Mouse (Mus musculus) CH12.LX (cell line): Measurements from ENCODE around the gene Ankrd31. TPM values are rescaled to one million over a fixed set of nuclear protein-coding genes. Genes with fewer than 3 reads are reported as not detected.
"Not testable (repeated sequence)": the region's sequence is repeated elsewhere in the genome, so short reads cannot be mapped to it uniquely, and the experiment has no call there.

Source experiments
- DNase-seq: peaks from one replicate; pipeline ENCODE4 v3.0.0-alpha.2; 2013; ENCODE audit errors: extremely low read depth
- H3K27ac ChIP-seq: 2 replicates; pipeline ENCODE4 v1.5.1; 2012; ENCODE audit warnings: low read depth, mild to moderate bottlenecking, control low read depth, moderate library complexity; ENCODE audit not compliant: insufficient read depth
- H3K27me3 ChIP-seq: replicated peaks from 2 replicates; pipeline ENCODE3; 2012; ENCODE audit warnings: inconsistent platforms
- H3K36me3 ChIP-seq, 2 experiments: replicated peaks in 1 of 2; 2 replicates each; pipeline versions ENCODE3 to v1.6.1; 2012; ENCODE audit warnings: inconsistent platforms in 1 of 2, low read length in 1 of 2, mild to moderate bottlenecking in 1 of 2, mixed read lengths in 1 of 2, moderate library complexity in 1 of 2; ENCODE audit not compliant: control insufficient read depth in 1 of 2, insufficient read depth in 1 of 2
- H3K4me1 ChIP-seq, 2 experiments: 2 replicates each; pipeline ENCODE4 v1.6.1; 2012; ENCODE audit warnings: inconsistent platforms in 1 of 2, moderate library complexity in 1 of 2; ENCODE audit not compliant: insufficient read depth in 2 of 2, control insufficient read depth in 1 of 2
- H3K4me2 ChIP-seq: 2 replicates; pipeline ENCODE4 v1.6.1; 2012; ENCODE audit warnings: low read depth, mild to moderate bottlenecking, control low read depth; ENCODE audit not compliant: poor library complexity, insufficient read depth, severe bottlenecking
- H3K4me3 ChIP-seq, 3 experiments: fragments of 150-350 bp in 1 of 3; sonication (generic) in 1 of 3; replicated peaks in 1 of 3; 2 replicates each; pipeline versions ENCODE3 to v1.5.1; 2011 to 2012; ENCODE audit warnings: low read depth in 2 of 3, low read length in 2 of 3, mild to moderate bottlenecking in 2 of 3, moderate library complexity in 2 of 3, control low read depth in 1 of 3, improper control_type of control experiment in 1 of 3, inconsistent platforms in 1 of 3, mixed read lengths in 1 of 3; ENCODE audit not compliant: poor library complexity in 1 of 3
- H3K79me2 ChIP-seq: replicated peaks from 2 replicates; pipeline ENCODE4 v1.6.1; 2012; ENCODE audit warnings: mild to moderate bottlenecking, moderate library complexity; ENCODE audit not compliant: control insufficient read depth, poor library complexity, insufficient read depth, severe bottlenecking; ENCODE audit errors: extremely low read depth
- H3K9ac ChIP-seq: 2 replicates; pipeline ENCODE4 v1.6.1; 2012; ENCODE audit warnings: low read depth, mild to moderate bottlenecking, control low read depth, moderate library complexity; ENCODE audit not compliant: insufficient read depth
- H3K9me3 ChIP-seq: replicated peaks from 2 replicates; pipeline ENCODE3; 2012; ENCODE audit warnings: low read length, inconsistent platforms, mixed read lengths
- BHLHE40 ChIP-seq: IDR thresholded peaks from 2 replicates; pipeline ENCODE4 v1.6.1; 2011; ENCODE audit warnings: mild to moderate bottlenecking, low read depth, low read length, improper control_type of control experiment
- CTCF ChIP-seq, 2 experiments: IDR thresholded peaks in 1 of 2; conservative IDR thresholded peaks in 1 of 2; 2 replicates each; pipeline ENCODE4 v1.5.1; 2011 to 2012; ENCODE audit warnings: low read depth in 2 of 2, low read length in 2 of 2, improper control_type of control experiment in 1 of 2, inconsistent platforms in 1 of 2, mild to moderate bottlenecking in 1 of 2, moderate library complexity in 1 of 2
- ELF1 ChIP-seq: IDR thresholded peaks from 2 replicates; pipeline ENCODE4 v1.6.1; 2014; ENCODE audit warnings: low read depth, mild to moderate bottlenecking, inconsistent platforms, low read length, improper control_type of control experiment
- GABPA ChIP-seq: IDR thresholded peaks from 2 replicates; pipeline ENCODE4 v1.6.1; 2012; ENCODE audit warnings: low read depth, low read length, improper control_type of control experiment, inconsistent platforms; ENCODE audit not compliant: insufficient replicate concordance
- MAX ChIP-seq: IDR thresholded peaks from 2 replicates; pipeline ENCODE4 v1.6.1; 2011; ENCODE audit warnings: low read length, improper control_type of control experiment
- MYC ChIP-seq: IDR thresholded peaks from 2 replicates; pipeline ENCODE4 v1.6.1; 2011; ENCODE audit warnings: low read depth, mild to moderate bottlenecking, improper control_type of control experiment, low read length
- NELFE ChIP-seq: IDR thresholded peaks from 2 replicates; pipeline ENCODE4 v1.6.1; 2011; ENCODE audit warnings: low read depth, low read length, improper control_type of control experiment
- RCOR1 ChIP-seq: conservative IDR thresholded peaks from 2 replicates; pipeline ENCODE4 v1.6.1; 2012; ENCODE audit warnings: low read depth, mild to moderate bottlenecking, inconsistent platforms, low read length, improper control_type of control experiment
- SMC3 ChIP-seq: IDR thresholded peaks from 2 replicates; pipeline ENCODE4 v1.6.1; 2011; ENCODE audit warnings: low read depth, low read length, improper control_type of control experiment
- TCF12 ChIP-seq: IDR thresholded peaks from 2 replicates; pipeline ENCODE4 v1.6.1; 2014; ENCODE audit warnings: low read depth, mild to moderate bottlenecking, inconsistent platforms, low read length, improper control_type of control experiment
- USF2 ChIP-seq: conservative IDR thresholded peaks from 2 replicates; pipeline ENCODE4 v1.6.1; 2011; ENCODE audit warnings: low read depth, low read length, improper control_type of control experiment
- ZC3H11A ChIP-seq: IDR thresholded peaks from 2 replicates; pipeline ENCODE4 v1.6.1; 2012; ENCODE audit warnings: low read depth, mild to moderate bottlenecking, inconsistent platforms, low read length, improper control_type of control experiment
- ZMIZ1 ChIP-seq: IDR thresholded peaks from 2 replicates; pipeline ENCODE4 v1.6.1; 2012; ENCODE audit warnings: low read depth, mild to moderate bottlenecking, inconsistent platforms, low read length, improper control_type of control experiment
- ZNF384 ChIP-seq: IDR thresholded peaks from 2 replicates; pipeline ENCODE4 v1.6.1; 2012; ENCODE audit warnings: low read depth, low read length, improper control_type of control experiment, inconsistent platforms
- dilution Hi-C: fragments of 300-500 bp; cut with MboI; formaldehyde crosslinking; loops from 2 replicates; pipeline ENCODE4 v1.14.3; 2020; ENCODE audit warnings: low sequenced_read_pairs; ENCODE audit not compliant: extremely low pct_unique_long_range_greater_than_20kb, extremely low pct_ligation_motif_present
- in situ Hi-C: fragments of 300-500 bp; cut with MboI; formaldehyde crosslinking; loops from 3 replicates; pipeline ENCODE4 v1.14.3; 2019; ENCODE audit warnings: low sequenced_read_pairs, low pct_ligation_motif_present, low pct_unique_long_range_greater_than_20kb, mixed read lengths
- polyA plus RNA-seq: library from polyadenylated mRNA; unstranded; fragments of >175 nt; gene quantifications from 2 replicates; pipeline ENCODE4 v1.2.1, GENCODE M21; 2012; ENCODE audit warnings: low read depth; ENCODE audit not compliant: insufficient read length
- total RNA-seq, 2 experiments: library from RNA; depleted of rRNA; stranded (reverse); fragments of 300-350 nt in 1 of 2; fragments of >200 nt in 1 of 2; gene quantifications; 2 replicates each; pipeline ENCODE4 v1.2.3; 2012 to 2014

The Ankrd31 gene
- total and polyA plus RNA-seq, 3 experiments: not detected

DNA sequence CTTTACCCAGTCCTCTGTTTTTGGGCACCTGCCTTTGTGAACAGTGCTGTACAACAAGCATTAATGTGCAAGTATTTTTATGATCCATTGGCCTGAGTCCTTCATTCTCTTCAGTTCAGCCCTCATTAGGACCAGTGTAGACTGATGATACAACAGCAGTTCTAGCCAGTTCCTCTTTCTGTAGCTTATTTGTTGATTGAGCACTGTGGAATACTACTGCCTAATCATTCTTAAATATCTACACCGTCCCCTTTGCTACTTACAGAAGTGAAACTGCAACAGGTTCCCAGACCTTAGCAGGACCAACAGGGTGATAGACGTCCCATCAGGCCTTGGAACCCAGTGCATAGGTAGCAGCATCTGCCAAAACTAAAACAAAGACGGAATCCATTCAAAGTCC is 163.1 kb downstream of the Ankrd31 start:
- no peak overlapping the region for H3K9ac ChIP-seq
- dilution Hi-C loops: no loop called here
- H3K27me3 ChIP-seq: no peaks in the 10 kb centered on the region
- H3K4me1 ChIP-seq: no peaks in the 10 kb centered on the region
- no peak overlapping the region for H3K27ac ChIP-seq
- H3K36me3 ChIP-seq: no peaks in the 10 kb centered on the region
- H3K9me3 ChIP-seq: no peaks in the 10 kb centered on the region
- no peak overlapping the region for H3K4me2 ChIP-seq
- H3K4me3 ChIP-seq: no peak overlapping the region
- no peak for DNase-seq
- in situ Hi-C loops: no loop called here
- no peaks in the 10 kb centered on the region for H3K79me2 ChIP-seq
- TF ChIP-seq NELFE (no peak), ZMIZ1 (no peak), MAX (no peak), TCF12 (no peak), RCOR1 (no peak), GABPA (no peak), SMC3 (no peak), CTCF (conservative IDR thresholded peaks at IDR 0.05 in 1 of 2, IDR thresholded peaks at IDR 0.05 in 1 of 2; ENCODE audit: low read depth in 2 of 2, low read length in 2 of 2) (no peak), MYC (no peak), ZNF384 (no peak)
- TF ChIP-seq, all 38 proteins: peak for 0

DNA sequence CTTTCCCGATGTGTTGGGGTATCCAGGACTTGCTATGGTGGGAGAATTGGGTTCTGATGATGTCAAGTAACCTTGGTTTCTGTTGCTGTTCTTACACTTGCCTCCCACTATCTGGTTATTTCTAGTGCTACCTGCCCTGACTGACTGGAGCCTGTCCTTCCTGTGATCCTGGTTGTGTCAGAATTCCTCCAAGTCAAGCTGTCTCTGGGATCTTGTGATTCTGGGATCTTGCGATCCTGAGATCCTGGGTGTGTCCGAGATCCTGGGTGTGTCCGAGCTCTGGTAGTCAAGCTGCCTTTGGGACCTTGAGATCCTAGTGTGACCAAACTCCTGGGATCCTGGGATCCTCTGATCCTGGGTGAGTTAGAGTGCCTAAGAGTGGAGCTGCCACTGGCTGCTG is 175.1 kb downstream of the Ankrd31 start:
- H3K27ac ChIP-seq, H3K79me2 ChIP-seq, H3K9ac ChIP-seq, H3K4me3 ChIP-seq, H3K36me3 ChIP-seq, H3K4me2 ChIP-seq, H3K4me1 ChIP-seq, DNase-seq, H3K9me3 ChIP-seq, in situ Hi-C loops, H3K27me3 ChIP-seq, dilution Hi-C loops: not testable (repeated sequence)

DNA sequence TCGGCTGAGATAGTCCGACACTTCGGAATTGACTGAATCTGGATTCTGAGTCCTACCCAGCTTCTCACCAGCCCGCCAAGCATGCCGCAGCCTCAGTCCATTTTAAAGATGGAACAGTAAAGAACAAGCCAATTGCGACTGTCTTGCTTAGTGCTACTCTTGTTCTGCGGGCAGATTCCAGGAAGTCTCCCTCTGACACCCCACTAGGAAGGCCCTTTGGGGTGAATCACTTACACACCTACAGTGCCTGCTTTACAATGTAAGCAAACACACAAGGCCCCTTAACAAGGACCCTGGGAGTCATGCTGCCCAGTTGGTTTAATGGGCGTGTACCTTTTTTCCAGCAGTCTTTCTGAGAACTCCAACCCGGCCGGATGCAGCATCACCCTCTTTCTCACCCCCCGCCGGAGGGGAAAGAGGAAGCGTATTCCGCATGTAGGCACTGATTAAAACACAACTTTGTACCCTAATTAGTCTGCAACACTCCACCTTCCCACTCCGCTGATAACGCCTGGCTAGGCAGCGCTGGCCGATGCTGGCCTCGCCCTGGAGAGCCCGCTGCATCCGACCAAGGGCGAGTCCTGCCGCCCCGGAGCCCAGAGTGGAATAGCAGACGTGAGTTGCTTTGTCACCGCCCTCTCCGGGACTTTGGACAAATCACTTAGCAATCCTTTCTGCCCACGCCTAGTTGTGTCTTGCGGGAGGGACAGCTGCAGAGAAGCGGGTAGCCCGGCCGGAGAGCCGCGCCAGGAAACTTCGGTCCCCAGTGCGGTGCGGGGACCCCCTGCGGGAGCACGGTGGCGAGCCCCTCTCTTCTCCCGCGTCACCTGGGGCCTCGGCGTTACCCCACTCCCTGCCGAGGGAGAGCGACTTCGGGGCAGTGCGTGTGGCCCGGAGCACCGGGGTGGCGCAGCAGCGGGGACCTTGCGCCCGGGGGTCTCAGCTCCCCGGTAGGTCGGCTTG is 176.2 kb downstream of the Ankrd31 start, which contains the start of gene Gcnt4:
Gene Gcnt4, plus strand, starts transcription at position 691 of the 963 bp plus-strand sequence.
- Histone ChIP-seq H3K4me1 (no peaks in the 10 kb centered on the region), H3K9ac (no peak within 1 kb of the TSS), H3K27me3 (no peaks in the 10 kb centered on the region), H3K36me3 (no peaks in the 10 kb centered on the region), H3K4me2 (peak within 1 kb of the TSS; percentile 47; the same call in 1 of the 2 replicates), H3K9me3 (peaks cover 9% of the 10 kb centered on the region), H3K4me3 (peak within 1 kb of the TSS in 1 of 3 experiments; percentile 18), H3K79me2 (no peaks in the 10 kb centered on the region), H3K27ac (no peak within 1 kb of the TSS)
- dilution Hi-C loops (no loop called here), in situ Hi-C loops (no loop called here)
- no peak for DNase-seq
- TF ChIP-seq CTCF (conservative IDR thresholded peaks at IDR 0.05 in 1 of 2, IDR thresholded peaks at IDR 0.05 in 1 of 2; ENCODE audit: low read depth in 2 of 2, low read length in 2 of 2): no peak
- TF ChIP-seq TCF12: no peak
- TF ChIP-seq ZC3H11A: no peak
- TF ChIP-seq BHLHE40: no peak
- no peak for TF ChIP-seq USF2
- no peak for TF ChIP-seq ELF1
- no peak for TF ChIP-seq ZNF384
